Mouse (Mus musculus) frontal cortex, postnatal 10 days (tissue): ENCODE measurements around the gene Parp3.
A peak's percentile ranks its signal among the peaks of the same experiment; 100 is the strongest.

ENCODE experiments used
- DNase-seq, 2 experiments: peaks; one replicate each; pipeline ENCODE4 v3.0.0; 2022; ENCODE audit warnings: low spot score in 2 of 2, mixed read lengths in 1 of 2

Parp3 gene

DNA sequence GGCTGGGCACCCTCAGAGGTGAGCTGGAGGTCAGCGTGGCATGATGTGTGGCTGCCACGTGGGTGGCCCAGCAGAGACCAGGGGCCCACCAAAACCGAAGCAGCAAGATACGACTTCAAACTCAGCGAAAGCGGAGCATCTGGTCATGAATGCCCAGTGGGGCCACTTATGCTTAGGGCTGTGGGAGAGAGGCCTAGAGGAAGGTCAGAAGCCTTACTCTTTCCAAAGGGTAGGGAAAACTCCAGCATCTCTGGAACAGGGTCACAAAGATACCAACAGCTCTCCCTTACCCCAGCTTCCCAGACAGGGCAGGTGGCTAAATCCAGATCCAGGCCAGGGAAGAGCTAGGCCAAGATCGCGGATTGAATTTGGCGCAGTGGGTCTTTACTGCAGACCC is 19.6 kb downstream of the Parp3 start:
- DNase-seq: no peak

- no peak for DNase-seq
These were observed 20.2 kb downstream of the Parp3 start for GRCm38 (mm10) chr9:106456325-106457162.

DNA sequence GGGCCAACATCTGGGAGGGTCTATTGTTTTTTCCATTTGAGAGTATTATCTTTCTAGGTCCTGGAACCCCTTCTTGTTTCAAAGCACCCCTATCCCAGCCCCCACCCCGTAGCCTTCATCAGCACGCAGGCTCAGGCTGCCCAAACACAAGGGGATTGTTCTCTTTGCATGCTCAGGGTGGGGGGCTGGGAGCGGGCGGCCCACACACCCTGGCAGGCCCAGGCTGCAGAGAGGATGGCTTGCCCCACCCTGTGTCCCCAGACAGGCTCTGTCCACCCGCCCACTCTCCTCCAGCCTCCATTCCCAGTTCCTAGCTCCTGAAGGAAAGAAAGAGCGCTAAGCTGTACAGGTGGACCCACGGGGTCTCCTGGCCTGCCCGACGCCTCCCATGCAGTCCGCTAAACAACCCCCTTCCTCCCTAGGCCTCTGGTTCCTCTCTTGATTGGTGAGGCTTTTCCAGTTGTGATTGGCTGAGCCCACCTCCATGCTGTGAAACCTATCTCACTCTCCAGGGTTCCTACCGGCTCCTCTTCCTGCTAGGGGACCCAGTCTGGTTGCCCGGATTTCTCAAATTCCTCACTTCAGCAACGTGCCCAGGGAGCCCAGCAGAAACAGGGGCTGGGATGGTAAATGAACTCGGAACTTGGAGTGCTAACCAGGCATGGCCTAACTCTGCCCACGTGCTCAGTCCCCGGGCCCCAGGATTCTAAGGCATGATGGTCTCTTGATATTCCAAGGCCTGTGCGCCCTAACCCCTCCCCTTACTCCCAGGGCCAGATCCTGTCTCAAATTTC is 21.7 kb downstream of the Parp3 start:
- DNase-seq: no peak

- DNase-seq: no peak
These were observed 22.5 kb downstream of the Parp3 start for GRCm38 (mm10) chr9:106454071-106454761.

GRCm38 (mm10) chr9:106453271-106454070 is 23.3 kb downstream of the Parp3 start, which contains the start of gene Pcbp4:
Gene Pcbp4 (plus strand): TSS chr9:106453291.
- peak in 1 of 2 experiments; percentile 66 for DNase-seq

- no peak for DNase-seq
These were observed 23.9 kb downstream of the Parp3 start for GRCm38 (mm10) chr9:106452821-106453220.

DNA sequence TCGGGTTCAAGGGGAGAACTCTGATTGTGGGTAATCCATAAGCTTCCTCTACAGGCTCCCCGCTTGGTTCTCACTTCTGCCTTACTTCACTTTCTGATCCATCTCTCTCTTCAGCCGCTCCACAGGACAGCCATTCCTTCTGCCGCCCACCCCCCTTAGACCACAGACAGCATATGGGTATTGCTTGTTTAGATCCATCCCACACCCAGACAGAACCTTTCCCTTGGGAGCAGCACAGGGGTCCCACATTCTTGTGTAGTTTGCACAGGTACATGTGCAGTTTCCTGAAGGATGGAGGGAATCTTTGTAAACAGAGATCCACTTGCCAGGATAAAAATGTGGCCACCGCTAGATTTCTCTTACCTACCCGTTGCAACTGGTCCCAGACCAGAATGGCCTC is 24.4 kb downstream of the Parp3 start:
- no peak for DNase-seq

DNA sequence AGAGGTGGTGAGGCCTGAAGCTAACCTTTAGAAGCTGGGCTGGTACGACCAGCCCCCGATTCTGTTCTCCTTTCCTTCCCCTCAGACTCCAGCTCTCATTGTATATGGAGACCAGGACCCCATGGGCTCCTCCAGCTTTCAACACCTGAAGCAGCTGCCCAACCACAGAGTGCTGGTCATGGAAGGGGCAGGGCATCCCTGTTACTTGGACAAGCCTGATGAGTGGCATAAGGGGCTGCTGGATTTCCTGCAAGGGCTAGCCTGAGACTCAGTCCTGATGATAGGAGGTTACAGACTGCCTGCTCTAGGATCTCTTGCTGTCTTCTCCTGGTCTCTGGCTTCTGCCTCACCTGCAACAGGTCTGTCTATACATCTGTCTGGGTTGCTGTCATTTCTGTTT is 24.9 kb downstream of the Parp3 start:
- DNase-seq: no peak

DNA sequence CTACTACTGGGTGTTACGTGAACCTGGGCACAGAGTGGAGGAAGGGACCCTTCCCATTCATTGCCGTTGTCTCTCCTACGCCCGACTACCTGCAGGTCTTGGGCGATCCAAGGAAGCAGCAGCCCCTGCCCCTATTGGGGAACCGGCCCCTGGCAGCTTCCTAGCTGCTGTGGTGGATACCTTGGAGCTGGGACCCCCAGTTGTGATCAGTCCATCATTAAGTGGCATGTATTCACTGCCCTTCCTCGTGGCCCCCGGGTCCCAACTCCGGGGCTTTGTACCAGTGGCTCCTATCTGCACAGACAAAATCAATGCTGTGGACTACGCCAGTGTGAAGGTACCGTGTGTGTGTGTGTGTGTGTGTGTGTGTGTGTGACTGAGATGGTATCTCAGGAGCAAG is 25.5 kb downstream of the Parp3 start:
- no peak for DNase-seq

GRCm38 (mm10) chr9:106450661-106451060 is 26.1 kb downstream of the Parp3 start:
- no peak for DNase-seq

DNA sequence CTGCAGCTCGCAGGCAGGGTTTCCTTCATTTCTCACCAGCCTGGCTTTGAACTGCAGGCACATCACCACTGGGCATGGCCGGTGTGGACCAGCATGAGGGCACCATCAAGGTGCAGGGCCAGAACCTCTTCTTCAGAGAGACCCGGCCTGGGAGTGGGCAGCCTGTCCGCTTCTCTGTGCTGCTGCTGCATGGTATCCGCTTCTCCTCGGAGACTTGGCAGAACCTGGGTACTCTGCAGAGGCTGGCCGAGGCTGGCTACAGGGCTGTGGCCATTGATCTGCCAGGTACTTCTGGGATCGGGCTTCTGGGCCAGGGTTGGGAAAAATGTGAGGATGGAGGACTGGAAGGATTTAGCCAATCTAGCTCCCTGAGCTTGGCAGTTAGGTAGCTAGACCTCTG is 26.8 kb downstream of the Parp3 start:
- no peak for DNase-seq

DNA sequence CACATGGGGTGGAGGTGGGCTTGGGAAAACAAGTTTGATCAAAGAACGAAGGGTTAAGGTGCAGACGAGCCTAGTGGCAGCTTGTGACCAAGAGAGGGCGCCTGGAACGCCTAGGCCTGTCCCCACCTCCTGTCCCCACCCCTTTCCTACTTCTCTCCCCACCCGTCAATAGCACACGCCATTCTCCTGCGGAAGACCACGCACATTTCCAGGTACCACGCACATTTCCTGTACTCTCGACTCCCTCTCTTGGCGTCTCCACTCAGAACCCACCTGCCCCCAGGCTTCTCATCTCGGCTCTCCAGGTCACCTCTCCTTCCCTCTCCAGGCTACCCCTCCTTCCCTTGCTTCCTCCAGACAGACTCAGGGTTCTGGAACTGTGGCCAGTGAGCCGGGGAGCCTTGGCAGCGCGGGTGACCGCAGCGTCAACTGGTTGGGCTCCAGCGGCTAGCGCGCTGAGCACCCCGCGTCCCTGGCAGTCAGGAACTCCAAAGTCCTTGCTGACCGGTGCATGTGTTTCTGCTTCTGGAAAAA is 28.2 kb downstream of the Parp3 start:
- DNase-seq: no peak

DNA sequence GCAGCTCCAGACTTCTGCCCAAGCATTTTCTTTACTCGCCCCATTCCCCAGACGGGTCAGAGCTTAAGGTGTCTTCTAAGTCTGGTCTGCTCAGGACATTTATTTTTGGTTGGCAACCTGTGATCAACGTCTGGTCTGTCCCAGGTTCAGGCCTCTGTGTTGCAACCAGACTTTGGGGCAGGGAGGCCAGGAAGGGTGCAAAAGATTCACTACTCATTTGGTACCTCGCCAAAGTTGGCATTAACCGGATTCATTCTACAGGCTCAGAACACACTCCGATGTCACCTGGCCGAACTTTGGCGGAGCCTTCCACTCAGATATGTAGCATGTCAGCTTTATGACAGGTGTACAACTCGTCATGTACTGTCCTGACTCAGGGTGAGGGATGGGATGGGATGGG is 28.8 kb downstream of the Parp3 start:
- no peak for DNase-seq

GRCm38 (mm10) chr9:106447348-106447747 is 29.4 kb downstream of the Parp3 start, which contains the start of the genes Abhd14b and Abhd14a:
Gene Abhd14b (plus strand): TSS chr9:106447459.
Gene Abhd14a (minus strand): TSS chr9:106447678.
- peak; percentile 81 to 84 for DNase-seq

- DNase-seq: no peak
These were observed 31.9 kb downstream of the Parp3 start for GRCm38 (mm10) chr9:106444836-106445235.

- DNase-seq: no peak
These were observed 34.1 kb downstream of the Parp3 start for GRCm38 (mm10) chr9:106442680-106443079.

DNA sequence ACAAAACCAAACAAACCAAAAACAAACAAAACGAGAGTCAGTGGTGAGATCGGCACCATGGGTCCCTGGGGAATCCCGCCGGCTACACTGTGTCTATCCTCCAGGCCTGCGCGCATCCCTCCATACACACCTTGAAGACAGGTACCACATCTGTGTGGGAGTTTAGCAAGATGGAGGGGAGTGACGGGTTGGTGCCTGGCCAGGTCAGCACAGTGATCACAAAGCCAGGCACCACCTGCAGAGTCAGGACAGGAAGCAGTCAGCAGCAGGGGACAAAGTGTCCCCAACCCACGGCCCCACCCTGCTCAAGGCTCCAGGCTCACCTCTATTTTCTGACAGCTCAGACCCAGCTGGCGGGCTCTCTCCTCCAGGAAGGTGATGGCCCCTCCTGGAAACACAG is 40.2 kb downstream of the Parp3 start:
- no peak for DNase-seq

DNA sequence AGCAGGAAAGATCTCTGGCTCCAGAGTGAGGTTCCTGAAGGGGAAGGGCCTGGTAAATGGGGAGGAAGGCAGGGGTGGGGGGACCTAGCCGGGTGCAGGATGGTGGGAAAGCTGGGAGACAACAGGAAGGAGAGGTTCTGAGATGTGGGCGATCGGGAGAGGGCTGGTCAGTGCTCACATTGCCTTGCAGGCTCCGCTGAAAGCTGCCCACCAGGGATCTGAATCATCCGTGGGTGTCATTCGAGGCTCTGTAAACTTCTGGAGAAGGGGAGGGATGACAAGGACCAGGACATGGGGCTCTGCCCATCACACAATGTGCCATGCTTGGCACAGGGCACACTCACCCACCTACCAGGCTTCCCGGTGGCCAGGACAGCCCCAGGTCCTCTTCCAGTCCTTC is 43.4 kb downstream of the Parp3 start:
- DNase-seq: no peak

DNA sequence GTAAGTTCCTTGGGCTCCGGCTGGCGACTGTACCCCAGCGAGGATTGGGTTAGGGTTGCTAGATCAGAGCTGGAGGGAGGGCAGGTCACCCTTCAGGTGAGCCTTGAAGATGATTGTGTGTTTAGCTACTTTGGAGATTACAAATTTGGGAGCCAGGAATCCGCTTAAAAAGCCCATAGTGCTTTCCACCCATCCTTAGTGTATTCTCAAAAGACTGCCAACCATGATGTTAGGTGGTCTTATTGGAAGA is 46.8 kb downstream of the Parp3 start:
- no peak for DNase-seq

- peak; percentile 89 to 93 for DNase-seq
These were observed 47.3 kb downstream of the Parp3 start, which contains the start of gene Rpl29 for GRCm38 (mm10) chr9:106429221-106430014. Gene Rpl29 (plus strand): TSS chr9:106429454.
